Mouse (Mus musculus) limb, embryonic 15.5 days (tissue): Measurements from ENCODE around the gene Lrp8. TPM values are rescaled to one million over a fixed set of nuclear protein-coding genes. Genes with fewer than 3 reads are reported as not detected.

Experiments
- ATAC-seq: fragments of 200-750 bp; cut with Nextera tagmentation; 2 replicates; pipeline ENCODE4 v1.8.0; 2017; ENCODE audit warnings: low read depth, moderate TSS enrichment; ENCODE audit not compliant: insufficient number of reproducible peaks, low FRiP score, low TSS enrichment
- H3K27ac ChIP-seq: fragments of 300-500 bp; sonication (generic); 2 replicates; pipeline ENCODE4 v1.5.1; 2015; ENCODE audit warnings: moderate library complexity, mild to moderate bottlenecking, inconsistent platforms
- H3K27me3 ChIP-seq: fragments of 300-500 bp; sonication (generic); 2 replicates; pipeline ENCODE4 v1.6.1; 2015; ENCODE audit warnings: inconsistent platforms
- H3K36me3 ChIP-seq: fragments of 300-500 bp; sonication (generic); 2 replicates; pipeline ENCODE4 v1.6.1; 2015; ENCODE audit warnings: inconsistent platforms
- H3K4me1 ChIP-seq: fragments of 300-500 bp; sonication (generic); 2 replicates; pipeline ENCODE4 v1.6.1; 2015; ENCODE audit warnings: inconsistent platforms
- H3K4me2 ChIP-seq: fragments of 300-500 bp; sonication (generic); 2 replicates; pipeline ENCODE4 v1.6.1; 2015; ENCODE audit warnings: mild to moderate bottlenecking, inconsistent platforms
- H3K4me3 ChIP-seq: fragments of 300-500 bp; sonication (generic); 2 replicates; pipeline ENCODE4 v1.5.1; 2015; ENCODE audit warnings: mild to moderate bottlenecking, inconsistent platforms
- H3K9ac ChIP-seq: fragments of 300-500 bp; sonication (generic); 2 replicates; pipeline ENCODE4 v1.6.1; 2015; ENCODE audit warnings: inconsistent platforms
- H3K9me3 ChIP-seq: fragments of 300-500 bp; sonication (generic); 2 replicates; pipeline ENCODE4 v1.6.1; 2016; ENCODE audit warnings: inconsistent platforms
- WGBS: fragments of 180-500 bp; shearing (Covaris S2); methylation state at CpG from one replicate; pipeline ENCODE4 v1.1.7; 2015; 5-methylcytosine and 5-hydroxymethylcytosine counted together
- polyA plus RNA-seq: library from polyadenylated mRNA; unstranded; fragments of >200 nt; fragmentation: Nextera tagmentation; extraction: Ambion mirVana; gene quantifications from 2 replicates; pipeline ENCODE4 v1.2.1, GENCODE M21; 2015

Lrp8 gene
- polyA plus RNA-seq, 1 experiment from 2014 or later: 2.5 TPM

DNA sequence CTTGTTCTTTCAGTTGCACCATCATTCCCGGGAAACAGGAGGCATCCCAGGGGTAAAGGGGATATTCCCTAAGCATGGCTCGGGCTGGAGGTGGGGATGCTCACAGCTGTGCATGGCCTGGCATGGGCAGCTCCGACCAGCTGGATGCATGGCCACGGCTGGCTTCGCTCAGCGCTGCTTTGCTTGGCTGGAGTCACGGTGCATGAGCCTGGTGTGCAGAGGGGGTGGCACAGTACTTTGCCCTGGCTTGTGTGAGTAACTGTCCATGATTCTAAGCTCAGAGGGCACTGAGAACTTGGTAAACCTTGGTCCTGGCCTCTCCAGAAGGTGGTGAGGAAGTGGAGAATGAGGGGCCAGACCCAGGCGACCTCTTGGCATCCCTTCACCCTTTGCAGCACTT lies 48.0 kb downstream of the Lrp8 start:
- Histone ChIP-seq H3K4me2 (no peak overlapping the region), H3K27ac (no peak overlapping the region), H3K9ac (no peak overlapping the region)

DNA sequence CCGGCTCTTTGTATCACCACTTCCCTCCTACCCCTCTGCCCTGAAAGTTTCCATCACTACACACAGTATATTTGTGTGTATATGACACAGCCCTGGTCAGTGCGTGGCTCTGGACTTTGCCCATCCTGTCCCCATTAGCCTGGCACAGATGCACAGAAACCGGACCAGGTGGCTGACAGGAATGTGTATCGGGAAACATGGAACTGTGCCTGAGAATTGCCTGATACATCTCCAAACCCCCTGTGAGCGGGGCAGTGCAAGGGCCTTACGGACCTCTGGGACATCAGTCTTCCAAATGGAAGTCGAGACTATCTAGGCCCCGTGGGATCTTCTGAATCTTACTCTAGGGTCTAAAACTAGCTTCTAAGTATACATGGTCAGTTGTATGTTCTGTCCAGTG lies 51.3 kb downstream of the Lrp8 start:
- no peak for ATAC-seq

More for the DNA sequence above, 48.0 kb downstream of the Lrp8 start:
- H3K4me3 ChIP-seq: no peak overlapping the region
- 0 out of 2 replicates have a peak, but pooled peaks cover 5% of the 10 kb centered on the region for H3K4me1 ChIP-seq
- no peak for ATAC-seq
- peaks cover 15% of the 10 kb centered on the region for H3K27me3 ChIP-seq
- no peaks in the 10 kb centered on the region for H3K9me3 ChIP-seq
- no peaks in the 10 kb centered on the region for H3K36me3 ChIP-seq
- WGBS: 89% methylated on average over 8 of the region's 8 CpGs

DNA sequence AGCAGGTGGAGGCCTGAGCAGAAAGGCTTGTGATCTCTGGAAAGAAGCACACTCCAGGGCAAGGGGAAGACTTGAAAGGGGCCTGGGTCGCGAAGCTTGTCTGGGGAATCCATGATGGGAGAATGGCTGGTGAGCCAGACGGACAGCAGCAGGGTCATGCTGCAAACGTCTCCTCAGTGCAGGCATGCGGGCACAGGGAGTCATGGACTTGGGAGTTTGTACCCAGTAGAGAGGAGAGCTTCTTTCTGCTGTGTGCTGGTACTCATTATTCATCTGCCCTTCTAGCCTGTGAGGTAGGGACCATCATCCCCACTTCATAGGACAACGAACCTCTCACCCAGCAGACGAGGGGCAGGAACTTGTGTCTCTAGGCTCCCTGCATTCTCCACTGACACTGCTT lies 51.8 kb downstream of the Lrp8 start:
- no peak overlapping the region for H3K4me3 ChIP-seq
- H3K9ac ChIP-seq: no peak overlapping the region
- no peaks in the 10 kb centered on the region for H3K36me3 ChIP-seq
- H3K4me2 ChIP-seq: no peak overlapping the region
- H3K27me3 ChIP-seq: no peaks in the 10 kb centered on the region
- H3K27ac ChIP-seq: no peak overlapping the region
- no peaks in the 10 kb centered on the region for H3K9me3 ChIP-seq
- no peak for ATAC-seq
- 88% methylated on average over 7 of the region's 7 CpGs for WGBS
- no peaks in the 10 kb centered on the region for H3K4me1 ChIP-seq

More for the DNA sequence above, 51.3 kb downstream of the Lrp8 start:
- no peaks in the 10 kb centered on the region for H3K9me3 ChIP-seq
- H3K4me1 ChIP-seq: no peaks in the 10 kb centered on the region
- H3K9ac ChIP-seq: no peak overlapping the region
- WGBS: 88% methylated on average over 8 of the region's 8 CpGs
- H3K36me3 ChIP-seq: no peaks in the 10 kb centered on the region
- H3K27ac ChIP-seq: no peak overlapping the region
- no peak overlapping the region for H3K4me3 ChIP-seq
- no peaks in the 10 kb centered on the region for H3K27me3 ChIP-seq
- H3K4me2 ChIP-seq: no peak overlapping the region

DNA sequence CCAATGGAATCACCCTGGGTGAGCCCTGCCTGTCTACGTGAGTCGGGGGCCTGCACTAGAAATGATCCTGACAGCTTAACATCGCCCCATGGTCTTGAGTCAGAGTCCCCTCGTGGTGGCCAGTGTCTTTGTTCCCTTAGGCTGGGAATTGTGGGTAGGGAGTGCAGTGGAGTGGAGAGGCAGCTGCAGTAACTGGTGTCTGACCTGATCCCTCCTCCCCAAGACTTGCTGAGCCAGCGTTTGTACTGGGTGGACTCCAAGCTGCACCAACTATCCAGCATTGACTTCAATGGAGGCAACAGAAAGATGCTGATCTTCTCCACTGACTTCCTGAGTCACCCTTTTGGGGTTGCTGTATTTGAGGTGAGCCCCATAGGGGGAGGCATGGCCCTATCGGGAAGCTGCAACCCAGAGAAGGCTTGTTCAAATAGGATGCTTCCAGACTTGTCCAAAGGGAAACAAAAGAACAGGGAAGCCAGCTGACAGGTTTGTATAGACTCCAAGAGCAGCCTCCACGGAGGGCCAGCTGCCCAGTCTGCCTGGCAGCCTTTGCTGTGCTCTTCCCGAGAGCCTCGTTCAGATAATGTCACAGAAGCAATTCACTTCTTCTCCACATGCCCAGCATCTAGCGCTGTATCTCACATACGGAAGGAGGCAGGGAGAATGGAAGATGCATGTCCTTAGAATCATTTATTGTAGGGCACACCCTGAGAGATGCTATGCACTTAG lies 55.1 kb downstream of the Lrp8 start:
- Histone ChIP-seq H3K27me3 (no peaks in the 10 kb centered on the region), H3K9me3 (no peaks in the 10 kb centered on the region), H3K36me3 (no peaks in the 10 kb centered on the region), H3K4me3 (no peak overlapping the region), H3K9ac (no peak overlapping the region), H3K27ac (no peak overlapping the region), H3K4me2 (no peak overlapping the region), H3K4me1 (no peaks in the 10 kb centered on the region)
- no peak for ATAC-seq
- 80% methylated on average over 11 of the region's 11 CpGs for WGBS

DNA sequence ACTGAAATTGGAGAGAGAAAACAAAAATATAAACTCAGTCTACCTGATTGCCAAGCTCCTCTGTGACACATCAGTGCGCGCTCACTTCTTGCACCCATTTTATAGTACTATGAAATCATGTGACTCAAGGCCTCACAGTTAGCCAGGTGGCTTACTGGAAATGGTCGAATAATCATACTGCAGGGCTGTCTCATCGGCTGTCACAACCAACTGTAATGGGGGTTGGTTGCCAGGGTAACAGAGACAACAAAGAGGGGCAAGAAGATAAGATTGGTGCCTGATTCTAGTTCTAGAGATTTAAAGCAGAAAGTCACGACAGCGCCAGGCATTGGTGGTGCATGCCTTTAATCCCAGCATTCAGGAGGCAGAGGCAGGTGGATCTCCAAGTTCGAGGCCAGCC lies 56.9 kb downstream of the Lrp8 start:
- no peaks in the 10 kb centered on the region for H3K4me1 ChIP-seq
- no peak for ATAC-seq
- WGBS: 89% methylated on average over 7 of the region's 7 CpGs
- H3K9ac ChIP-seq: no peak overlapping the region
- H3K4me3 ChIP-seq: no peak overlapping the region
- no peaks in the 10 kb centered on the region for H3K36me3 ChIP-seq
- no peaks in the 10 kb centered on the region for H3K9me3 ChIP-seq
- no peak overlapping the region for H3K4me2 ChIP-seq
- H3K27ac ChIP-seq: no peak overlapping the region
- H3K27me3 ChIP-seq: no peaks in the 10 kb centered on the region

DNA sequence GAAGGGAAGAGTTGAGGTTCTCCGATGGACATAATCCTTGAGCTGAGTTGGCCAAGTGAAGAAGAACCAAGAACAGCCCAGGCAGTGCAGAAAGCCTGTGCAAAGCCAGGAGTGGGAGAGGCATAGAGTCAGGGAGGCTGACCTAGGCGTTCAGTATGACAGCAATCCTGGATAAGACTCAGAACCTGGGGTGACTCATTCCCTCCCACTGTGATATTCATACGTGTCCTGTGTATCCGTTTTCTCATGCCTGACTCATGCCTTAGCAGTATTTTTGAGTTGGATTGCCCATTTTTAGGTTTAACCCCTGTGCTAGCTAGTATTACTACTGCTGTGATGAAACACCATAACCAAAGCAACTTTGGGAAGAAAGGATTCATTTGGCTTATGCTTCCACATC lies 62.8 kb downstream of the Lrp8 start:
- WGBS: 82% methylated on average over 4 of the region's 4 CpGs
- H3K9me3 ChIP-seq: no peaks in the 10 kb centered on the region
- no peak overlapping the region for H3K4me2 ChIP-seq
- H3K27me3 ChIP-seq: no peaks in the 10 kb centered on the region
- H3K9ac ChIP-seq: no peak overlapping the region
- no peak overlapping the region for H3K27ac ChIP-seq
- H3K4me3 ChIP-seq: no peak overlapping the region
- no peak for ATAC-seq
- no peaks in the 10 kb centered on the region for H3K36me3 ChIP-seq
- H3K4me1 ChIP-seq: no peaks in the 10 kb centered on the region

DNA sequence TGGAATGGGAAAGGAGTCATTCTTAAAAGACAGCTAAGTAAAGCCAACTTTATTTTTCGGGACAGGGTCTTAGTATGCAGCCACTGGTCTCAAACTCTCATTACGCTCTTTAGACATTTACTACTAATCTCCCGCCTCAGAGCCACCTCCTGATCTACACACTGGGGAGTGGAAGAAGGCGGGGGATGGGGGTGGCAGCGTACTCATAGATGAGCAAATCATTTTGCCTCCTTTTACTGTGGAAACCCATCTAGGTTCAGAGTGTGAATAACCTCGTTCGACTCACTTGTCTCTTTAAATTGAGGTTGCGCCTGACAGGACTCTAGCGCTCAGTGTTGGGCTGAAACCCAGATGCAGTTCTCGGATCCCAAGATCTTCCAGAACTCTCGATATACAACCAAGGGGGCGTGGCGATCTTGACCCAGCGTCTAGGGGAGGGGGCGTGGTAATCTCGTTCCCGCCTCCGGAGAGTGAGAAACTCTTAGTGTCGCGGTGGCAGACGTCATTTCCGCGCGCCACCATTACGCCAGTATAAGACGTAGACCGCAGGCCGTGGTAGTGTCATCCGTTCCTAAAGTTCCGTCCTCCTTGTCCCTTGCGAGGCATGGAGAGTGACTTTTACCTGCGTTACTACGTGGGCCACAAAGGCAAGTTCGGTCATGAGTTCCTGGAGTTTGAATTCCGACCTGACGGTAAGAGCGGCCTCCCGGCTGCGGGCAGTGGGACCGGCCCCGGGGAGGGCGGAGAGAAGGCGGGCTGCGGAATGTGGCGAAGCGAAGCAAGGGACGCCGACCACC lies 77.4 kb downstream of the Lrp8 start, which contains the start of gene Magoh:
Gene Magoh, plus strand, starts transcription at position 502 of the 797 bp plus-strand sequence.
- WGBS: 2% methylated on average over 48 of the region's 48 CpGs
- peaks cover 33% of the 10 kb centered on the region for H3K36me3 ChIP-seq

DNA sequence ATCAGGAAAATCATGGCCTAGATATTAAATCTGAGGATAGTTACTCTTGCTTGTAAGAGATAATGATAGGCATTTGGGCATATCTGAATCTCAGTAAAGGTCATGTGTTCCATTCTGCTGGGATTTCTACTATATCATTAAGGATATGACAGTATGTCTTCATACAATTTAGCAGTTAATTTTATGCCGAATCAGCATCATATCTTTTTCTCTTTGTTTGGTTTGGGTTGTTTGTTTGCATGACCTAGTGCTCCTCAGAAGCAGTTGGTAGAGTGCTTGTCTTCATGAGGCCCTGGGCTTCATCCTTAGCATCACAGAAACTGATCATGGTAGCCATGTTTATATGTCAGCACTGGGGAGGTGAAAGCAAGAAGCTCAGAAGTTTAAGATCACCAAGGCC lies 79.6 kb downstream of the Lrp8 start:
- Histone ChIP-seq H3K4me3 (no peak overlapping the region), H3K36me3 (peaks cover 55% of the 10 kb centered on the region), H3K9ac (no peak overlapping the region), H3K4me1 (peaks cover 14% of the 10 kb centered on the region), H3K9me3 (no peaks in the 10 kb centered on the region), H3K27me3 (no peaks in the 10 kb centered on the region), H3K27ac (no peak overlapping the region), H3K4me2 (no peak overlapping the region)
- WGBS: 93% methylated on average over 1 of the region's 1 CpGs
- ATAC-seq: no peak

More for the DNA sequence above, 77.4 kb downstream of the Lrp8 start, which contains the start of gene Magoh:
- Histone ChIP-seq H3K4me1 (peaks cover 14% of the 10 kb centered on the region), H3K27ac (peak within 1 kb of the TSS; percentile 80), H3K4me3 (peak within 1 kb of the TSS; percentile 69), H3K4me2 (peak within 1 kb of the TSS; percentile 71), H3K9me3 (no peaks in the 10 kb centered on the region), H3K9ac (peak within 1 kb of the TSS; percentile 83), H3K27me3 (no peaks in the 10 kb centered on the region)
- ATAC-seq: peak; percentile 92

DNA sequence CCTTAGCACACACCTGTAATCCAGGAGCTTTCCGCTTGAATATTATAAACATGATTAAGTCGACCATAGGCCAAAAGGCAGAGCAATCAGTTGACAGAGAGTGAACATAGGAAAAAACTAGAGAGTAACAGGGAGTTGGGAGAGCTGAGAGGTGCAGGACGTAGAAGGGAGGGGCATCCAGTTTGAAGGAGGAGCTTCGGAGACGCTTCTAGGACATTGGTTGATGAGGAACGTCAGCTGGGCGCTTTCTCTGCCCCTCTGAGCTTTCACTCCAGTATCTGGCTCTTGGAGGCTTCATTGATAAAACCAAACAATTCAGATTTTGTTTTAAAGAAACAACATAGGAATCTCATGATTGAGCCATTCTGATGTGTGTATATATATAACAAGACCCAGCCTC lies 84.3 kb downstream of the Lrp8 start:
- Histone ChIP-seq H3K36me3 (peaks cover 58% of the 10 kb centered on the region), H3K27ac (no peak overlapping the region), H3K4me2 (no peak overlapping the region), H3K9ac (no peak overlapping the region), H3K4me1 (peaks cover 18% of the 10 kb centered on the region), H3K9me3 (no peaks in the 10 kb centered on the region), H3K4me3 (no peak overlapping the region), H3K27me3 (no peaks in the 10 kb centered on the region)
- 79% methylated on average over 7 of the region's 7 CpGs for WGBS
- ATAC-seq: no peak

DNA sequence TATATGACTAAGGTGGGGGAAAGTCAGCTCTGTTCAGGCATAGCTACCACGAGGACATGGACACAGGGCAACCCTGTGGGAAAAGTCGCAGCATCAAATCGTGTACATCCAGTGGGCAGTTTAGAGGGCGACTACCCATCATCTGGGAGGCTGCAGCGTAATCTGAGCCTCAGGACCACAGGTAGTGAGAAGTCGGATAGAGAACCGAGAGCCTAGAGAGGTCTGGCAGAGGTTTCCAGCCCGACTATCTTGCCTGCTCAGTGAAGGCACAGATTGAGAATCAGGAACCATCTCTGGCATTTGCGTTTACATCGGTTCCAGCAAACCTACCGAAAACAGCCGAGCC lies 87.3 kb downstream of the Lrp8 start:
- H3K4me3 ChIP-seq: peak overlapping the region; percentile 65
- peaks cover 50% of the 10 kb centered on the region for H3K36me3 ChIP-seq
- peak overlapping the region; percentile 84 for H3K4me2 ChIP-seq
- no peaks in the 10 kb centered on the region for H3K27me3 ChIP-seq
- peaks cover 18% of the 10 kb centered on the region for H3K4me1 ChIP-seq
- 0 out of 2 replicates have a peak, but pooled peaks have one; percentile 4 for ATAC-seq
- H3K9me3 ChIP-seq: no peaks in the 10 kb centered on the region
- peak overlapping the region; percentile 55 for H3K9ac ChIP-seq
- WGBS: under 1% methylated on average over 12 of the region's 12 CpGs
- peak overlapping the region; percentile 96 for H3K27ac ChIP-seq

DNA sequence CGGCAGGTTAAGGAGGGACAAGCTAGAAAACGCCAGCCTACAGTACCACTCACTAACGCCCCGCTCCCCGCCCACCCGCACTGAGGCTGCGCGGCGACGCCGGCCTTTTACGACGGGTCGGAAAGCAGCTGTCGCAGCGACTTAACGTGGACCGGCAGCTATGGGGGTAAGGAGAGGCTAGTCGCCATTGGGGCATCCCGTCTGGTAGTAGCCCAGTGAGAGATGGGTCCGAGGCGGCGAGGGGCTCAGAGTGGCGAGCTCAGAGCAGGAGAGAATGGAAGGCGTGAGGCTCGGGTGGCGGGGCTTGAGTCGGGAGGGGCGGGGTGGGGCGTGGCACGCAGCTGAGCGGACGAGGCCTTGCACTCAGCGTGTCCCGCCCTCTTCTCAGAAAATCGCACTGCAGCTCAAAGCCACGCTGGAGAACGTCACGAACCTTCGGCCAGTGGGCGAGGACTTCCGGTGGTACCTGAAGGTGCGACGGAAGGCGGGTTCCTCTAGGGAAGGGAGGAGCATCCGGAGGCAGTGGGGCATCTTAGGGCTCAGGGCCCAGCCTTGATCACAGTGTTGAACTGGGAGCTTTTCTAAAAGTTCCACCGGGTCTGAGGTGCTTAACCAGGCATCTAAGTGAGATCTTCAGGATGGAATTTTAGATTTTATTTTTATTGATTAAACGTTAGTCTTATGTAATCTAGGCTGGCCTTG lies 87.8 kb downstream of the Lrp8 start, which contains the start of gene 0610037L13Rik:
Gene 0610037L13Rik, plus strand, starts transcription at position 83 of the 702 bp plus-strand sequence.
- Histone ChIP-seq H3K4me2 (peak within 1 kb of the TSS; percentile 84), H3K4me3 (peak within 1 kb of the TSS; percentile 65), H3K4me1 (peaks cover 18% of the 10 kb centered on the region), H3K36me3 (peaks cover 50% of the 10 kb centered on the region), H3K27me3 (no peaks in the 10 kb centered on the region), H3K9me3 (no peaks in the 10 kb centered on the region), H3K27ac (peak within 1 kb of the TSS; percentile 96), H3K9ac (peak within 1 kb of the TSS; percentile 55)
- under 1% methylated on average over 48 of the region's 48 CpGs for WGBS
- peak; percentile 92 for ATAC-seq
